35 mouse cellular contexts compared by ENCODE assay signal in genomic region chr5:151145807-151146206, GRCm38 (mm10).
"Had no signal": no experiment of that assay in that cellular context is flagged by ENCODE, and none has a peak within 500 bp of the region (broad histone marks: within the 10 kb centered on the region; RNA-seq: fewer than 3 reads in every experiment).

No protein-coding gene starts in this region.

- H3K4me3 ChIP-seq: heart, embryonic 10.5 days; heart, embryonic 12.5 days; heart, embryonic 13.5 days; heart, embryonic 15.5 days; hindbrain, embryonic 10.5 days; hindbrain, embryonic 12.5 days; hindbrain, embryonic 13.5 days; hindbrain, embryonic 15.5 days; intestine, embryonic 15.5 days; kidney, embryonic 15.5 days; layer of hippocampus, adult 2 months had no signal

- H3K27ac ChIP-seq: heart, embryonic 10.5 days; heart, embryonic 13.5 days; heart, embryonic 15.5 days; hindbrain, embryonic 10.5 days; hindbrain, embryonic 12.5 days; hindbrain, embryonic 13.5 days; hindbrain, embryonic 14.5 days; hindbrain, embryonic 15.5 days; hindbrain, postnatal 0 days; intestine, embryonic 15.5 days; kidney, embryonic 15.5 days; kidney, postnatal 0 days; layer of hippocampus, adult 2 months had no signal

- H3K9ac ChIP-seq: heart, embryonic 12.5 days; heart, embryonic 13.5 days; heart, embryonic 15.5 days; hindbrain, embryonic 12.5 days; hindbrain, embryonic 13.5 days; hindbrain, embryonic 14.5 days; hindbrain, embryonic 15.5 days; intestine, embryonic 15.5 days; kidney, embryonic 15.5 days had no signal

- DNase-seq: heart, postnatal 10 days; heart, postnatal 14 days; heart, postnatal 36 days; heart, postnatal 4 days; kidney, adult 11 months; kidney, adult 18-20 months; kidney, adult 2 months; kidney, adult 8-10 months; kidney, adult 9 months; kidney, postnatal 10 days; kidney, postnatal 14 days; kidney, postnatal 25 days; kidney, postnatal 36 days; kidney, postnatal 4 days; layer of hippocampus, adult 9-11 months; layer of hippocampus, postnatal 36 days had no signal

- ATAC-seq: hindbrain, embryonic 16.5 days; hindbrain, postnatal 0 days; inflammation-experienced regulatory T-cells, adult 6 months; intestine, embryonic 15.5 days; intestine, embryonic 16.5 days; intestine, postnatal 0 days had no signal

- H3K36me3 ChIP-seq: heart, embryonic 10.5 days; heart, embryonic 12.5 days; heart, embryonic 13.5 days; heart, embryonic 15.5 days; hindbrain, embryonic 10.5 days; hindbrain, embryonic 12.5 days; hindbrain, embryonic 13.5 days; hindbrain, embryonic 15.5 days; intestine, embryonic 15.5 days; kidney, embryonic 15.5 days had no signal

- H3K27me3 ChIP-seq: heart, embryonic 12.5 days; heart, embryonic 13.5 days; heart, embryonic 15.5 days; hindbrain, embryonic 12.5 days; hindbrain, embryonic 13.5 days; hindbrain, embryonic 15.5 days; intestine, embryonic 15.5 days; kidney, embryonic 15.5 days had no signal

- H3K9me3 ChIP-seq: heart, embryonic 10.5 days; heart, embryonic 12.5 days; heart, embryonic 13.5 days; heart, embryonic 15.5 days; hindbrain, embryonic 10.5 days; hindbrain, embryonic 12.5 days; hindbrain, embryonic 13.5 days; hindbrain, embryonic 15.5 days; intestine, embryonic 15.5 days; kidney, embryonic 15.5 days had no signal

- H3K4me2 ChIP-seq: heart, embryonic 11.5 days; heart, embryonic 12.5 days; heart, embryonic 13.5 days; heart, embryonic 15.5 days; hindbrain, embryonic 12.5 days; hindbrain, embryonic 13.5 days; hindbrain, embryonic 14.5 days; hindbrain, embryonic 15.5 days; intestine, embryonic 15.5 days; kidney, embryonic 15.5 days had no signal
